Comparison of ENCODE assay signal across 28 mouse cellular contexts in the genomic region with DNA sequence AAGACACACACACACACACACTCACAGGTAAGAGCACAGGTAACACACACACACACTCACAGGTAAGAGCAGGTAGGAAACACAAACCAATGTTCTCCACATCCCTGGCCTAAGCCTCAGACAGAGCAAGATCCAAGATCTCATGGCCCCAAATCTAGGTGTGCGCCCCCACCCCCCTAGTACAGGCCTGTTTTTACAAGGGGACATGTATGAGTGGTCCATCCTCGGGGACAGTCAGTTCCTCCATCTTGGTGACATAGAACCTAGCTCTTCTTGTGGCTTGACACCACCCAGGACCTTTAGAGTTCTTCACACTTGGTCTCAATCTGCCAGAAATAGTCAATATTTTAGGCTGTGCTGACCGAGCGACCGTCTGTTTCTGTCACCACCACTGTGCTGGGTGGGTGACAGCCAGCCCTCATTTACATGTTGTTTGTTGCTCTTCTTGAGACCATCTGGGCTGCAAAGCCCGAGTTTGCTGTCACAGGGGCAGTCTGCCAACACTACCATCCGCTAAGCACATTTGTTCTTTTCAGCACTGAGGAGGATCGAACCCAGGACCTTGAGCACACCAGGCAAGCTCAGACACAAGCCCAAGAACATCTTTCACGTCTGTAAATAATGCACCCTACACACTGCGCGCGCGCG. TPM values are rescaled to one million over a fixed set of nuclear protein-coding genes. Genes with fewer than 3 reads are reported as not detected.
DNase-seq lines count a peak whose midpoint lies in the region; ATAC-seq lines count a peak whose summit lies in the region.
"Had no signal": no experiment of that assay in that cellular context is flagged by ENCODE, and none has a peak within 500 bp of the region (broad histone marks: within the 10 kb centered on the region; RNA-seq: fewer than 3 reads in every experiment).

No protein-coding gene starts in this region.

- H3K9ac ChIP-seq in hindbrain, embryonic 16.5 days (ENCODE audit: low read depth, low read length) = no peak overlapping the region
- no peak overlapping the region for H3K9ac ChIP-seq in hindbrain, embryonic 12.5 days
- H3K9ac ChIP-seq: embryonic facial prominence, embryonic 13.5 days; heart, embryonic 15.5 days; intestine, embryonic 15.5 days; limb, embryonic 13.5 days; liver, embryonic 13.5 days; lung, embryonic 14.5 days had no signal

- no peaks in the 10 kb centered on the region for H3K9me3 ChIP-seq in hindbrain, embryonic 16.5 days (ENCODE audit: control insufficient read depth, low read length)
- H3K9me3 ChIP-seq in hindbrain, embryonic 12.5 days (replicated peaks) = no peaks in the 10 kb centered on the region
- H3K9me3 ChIP-seq: embryonic facial prominence, embryonic 13.5 days; heart, embryonic 15.5 days; intestine, embryonic 15.5 days; limb, embryonic 13.5 days; liver, embryonic 13.5 days had no signal

- 72% methylated on average over 14 of the region's 14 CpGs for WGBS in hindbrain, embryonic 16.5 days
- WGBS in hindbrain, embryonic 12.5 days = 83% methylated on average over 14 of the region's 14 CpGs

- H3K36me3 ChIP-seq in hindbrain, embryonic 16.5 days (ENCODE audit: control insufficient read depth, insufficient read depth, low read length) = no peaks in the 10 kb centered on the region
- no peaks in the 10 kb centered on the region for H3K36me3 ChIP-seq in hindbrain, embryonic 12.5 days
- H3K36me3 ChIP-seq: embryonic facial prominence, embryonic 13.5 days; heart, embryonic 15.5 days; intestine, embryonic 15.5 days; limb, embryonic 13.5 days; liver, embryonic 13.5 days had no signal

- 0 out of 2 replicates have a peak, but pooled peaks have one; percentile 27 for ATAC-seq in hindbrain, embryonic 16.5 days
- no peak for ATAC-seq in hindbrain, embryonic 12.5 days (ENCODE audit: low FRiP score)
- ATAC-seq: midbrain, embryonic 16.5 days; Patski had no signal

- H3K4me2 ChIP-seq in hindbrain, embryonic 16.5 days (ENCODE audit: low read length) = no peak overlapping the region
- H3K4me2 ChIP-seq in hindbrain, embryonic 12.5 days (replicated peaks) = no peak overlapping the region
- H3K4me2 ChIP-seq: heart, embryonic 15.5 days; intestine, embryonic 15.5 days; limb, embryonic 13.5 days; liver, embryonic 13.5 days; lung, embryonic 14.5 days had no signal

- no peaks in the 10 kb centered on the region; the same call in 1 of the 2 replicates for H3K27me3 ChIP-seq in hindbrain, embryonic 16.5 days (replicated peaks; ENCODE audit: control insufficient read depth, insufficient read depth, low read length)
- peaks cover 4% of the 10 kb centered on the region for H3K27me3 ChIP-seq in hindbrain, embryonic 12.5 days
- H3K27me3 ChIP-seq: embryonic facial prominence, embryonic 13.5 days; heart, embryonic 15.5 days; intestine, embryonic 15.5 days; limb, embryonic 13.5 days; liver, embryonic 13.5 days; Patski had no signal

- no peak overlapping the region for H3K4me3 ChIP-seq in hindbrain, embryonic 16.5 days (ENCODE audit: low read length)
- H3K4me3 ChIP-seq in hindbrain, embryonic 12.5 days = no peak overlapping the region
- H3K4me3 ChIP-seq: embryonic facial prominence, embryonic 13.5 days; heart, embryonic 15.5 days; intestine, embryonic 15.5 days; limb, embryonic 13.5 days; liver, embryonic 13.5 days had no signal

- no peaks in the 10 kb centered on the region for H3K4me1 ChIP-seq in hindbrain, embryonic 16.5 days (ENCODE audit: control insufficient read depth, insufficient read depth, low read depth, low read length)
- no peaks in the 10 kb centered on the region for H3K4me1 ChIP-seq in hindbrain, embryonic 12.5 days
- H3K4me1 ChIP-seq: heart, embryonic 15.5 days; liver, embryonic 13.5 days had no signal

- peak; percentile 72 to 83 for DNase-seq in cerebellum, postnatal 10 days
- no peak for DNase-seq in cerebellum, adult 9-10 months
- DNase-seq in right cerebral cortex, postnatal 14 days = peak; percentile 53
- no peak for DNase-seq in right cerebral cortex, adult 2 months (ENCODE audit: low spot score in 2 of 2)
- peak; percentile 27 to 30 for DNase-seq in layer of hippocampus, postnatal 36 days
- no peak for DNase-seq in kidney, adult 9 months
- DNase-seq: adrenal gland, adult 8-10 months; cerebellum, adult 11-12 months; gastrocnemius, postnatal 14 days; heart, adult 18-20 months; kidney, postnatal 36 days; liver, embryonic 13.5 days; lung, embryonic 14.5 days; lung, postnatal 36 days; spleen, adult 18-20 months; thymus, postnatal 4 days had no signal

- no peak overlapping the region for H3K27ac ChIP-seq in hindbrain, embryonic 16.5 days (ENCODE audit: low read depth, low read length)
- no peak overlapping the region for H3K27ac ChIP-seq in hindbrain, embryonic 12.5 days
- H3K27ac ChIP-seq: heart, embryonic 15.5 days; intestine, embryonic 15.5 days; limb, embryonic 13.5 days; liver, embryonic 13.5 days had no signal

RNA-seq across cellular contexts. Expression of a gene that starts 11.6 kb away (rescaled TPM):
- 0.24 and 0.31 TPM in 2 replicates for polyA plus RNA-seq in hindbrain, embryonic 16.5 days (2015; fragmentation: Nextera tagmentation; extraction: Ambion mirVana)
- 0.70 TPM in 1 of 2 replicates, not detected in the other for polyA plus RNA-seq in hindbrain, embryonic 12.5 days (2016; fragmentation: Nextera tagmentation; extraction: Ambion mirVana)
- total RNA-seq in layer of hippocampus, postnatal 36 days (2021) = not detected
- total RNA-seq: common myeloid progenitor, adult 5-6 weeks; heart, adult 18-20 months; left cerebral cortex, adult 8-10 months had no signal
- polyA plus RNA-seq: heart, embryonic 15.5 days; intestine, embryonic 15.5 days; kidney, embryonic 14.5 days; liver, embryonic 13.5 days; midbrain, embryonic 16.5 days had no signal

RNA-seq across cellular contexts. Expression of a gene that starts 25.5 kb away (rescaled TPM):
- 0.96 and 1.4 TPM in 2 replicates for polyA plus RNA-seq in hindbrain, embryonic 16.5 days (2015; fragmentation: Nextera tagmentation; extraction: Ambion mirVana)
- 2.2 and 2.5 TPM in 2 replicates for polyA plus RNA-seq in hindbrain, embryonic 12.5 days (2016; fragmentation: Nextera tagmentation; extraction: Ambion mirVana)
- total RNA-seq in layer of hippocampus, postnatal 36 days (2021) = not detected
- total RNA-seq: adrenal gland, adult 8-10 months; gastrocnemius, postnatal 14 days; heart, adult 18-20 months; left cerebral cortex, adult 8-10 months; megakaryocyte-erythroid progenitor cell, adult 5-6 weeks had no signal

RNA-seq across cellular contexts. Expression of a gene that starts 43.5 kb away (rescaled TPM):
- polyA plus RNA-seq in hindbrain, embryonic 16.5 days (2015; fragmentation: Nextera tagmentation; extraction: Ambion mirVana) = 95.1 and 96.1 TPM in 2 replicates
- 86.5 and 93.0 TPM in 2 replicates for polyA plus RNA-seq in hindbrain, embryonic 12.5 days (2016; fragmentation: Nextera tagmentation; extraction: Ambion mirVana)
- total RNA-seq in layer of hippocampus, postnatal 36 days (2021) = 10 to 100 TPM; 67.2 to 69.7 TPM

Comparison
In these comparisons a context has a peak if more than half of its experiments do, and no peak if none do; other contexts are left out.
1. DNase-seq: peak in cerebellum, postnatal 10 days (2 of 2), right cerebral cortex, postnatal 14 days (single experiment) and layer of hippocampus, postnatal 36 days (2 of 2); none in cerebellum, adult 9-10 months (single experiment), right cerebral cortex, adult 2 months (0 of 2) and kidney, adult 9 months (single experiment).